Comparison of ENCODE assay signal across 10 mouse cellular contexts in genomic region chr9:116535709-116536108, GRCm38 (mm10).
DNase-seq lines count a peak whose midpoint lies in the region; ATAC-seq and TF ChIP-seq lines count a peak whose summit lies in the region.
"Had no signal": no experiment of that assay in that cellular context is flagged by ENCODE, and none has a peak within 500 bp of the region (broad histone marks: within the 10 kb centered on the region; RNA-seq: fewer than 3 reads in every experiment).

No protein-coding gene starts in this region.

- WGBS in hindbrain, postnatal 0 days = 59% methylated on average over 3 of the region's 3 CpGs
- WGBS in hindbrain, embryonic 16.5 days = 74% methylated on average over 3 of the region's 3 CpGs
- 58% methylated on average over 3 of the region's 3 CpGs for WGBS in limb, embryonic 11.5 days

- no peaks in the 10 kb centered on the region for H3K4me1 ChIP-seq in hindbrain, postnatal 0 days (ENCODE audit: insufficient read depth, low read length)
- no peaks in the 10 kb centered on the region for H3K4me1 ChIP-seq in hindbrain, embryonic 16.5 days (ENCODE audit: control insufficient read depth, insufficient read depth, low read depth, low read length)
- no peaks in the 10 kb centered on the region for H3K4me1 ChIP-seq in limb, embryonic 11.5 days (ENCODE audit: control insufficient read depth, insufficient read depth, low read length)
- H3K4me1 ChIP-seq: heart, embryonic 13.5 days had no signal

- no peak overlapping the region for H3K9ac ChIP-seq in hindbrain, postnatal 0 days (replicated peaks; ENCODE audit: low read length)
- no peak overlapping the region for H3K9ac ChIP-seq in hindbrain, embryonic 16.5 days (ENCODE audit: low read depth, low read length)
- H3K9ac ChIP-seq in limb, embryonic 11.5 days (ENCODE audit: low read length) = no peak overlapping the region
- H3K9ac ChIP-seq: heart, embryonic 13.5 days had no signal

- no peak overlapping the region for H3K4me3 ChIP-seq in hindbrain, postnatal 0 days (ENCODE audit: low read length)
- H3K4me3 ChIP-seq in hindbrain, embryonic 16.5 days (ENCODE audit: low read length) = no peak overlapping the region
- H3K4me3 ChIP-seq in limb, embryonic 11.5 days (ENCODE audit: low read depth, low read length) = no peak overlapping the region
- H3K4me3 ChIP-seq: heart, embryonic 13.5 days had no signal

- peak; percentile 30 for DNase-seq in hindbrain, postnatal 0 days (ENCODE audit: low spot score)
- DNase-seq in 416B (ENCODE audit: low read depth) = peak; percentile 13
- peak; percentile 67 for DNase-seq in ES-CJ7 (ENCODE audit: low read depth, low spot score)
- DNase-seq in limb, embryonic 11.5 days (ENCODE audit: low spot score) = peak; percentile 60
- DNase-seq in cerebellum, adult 9-11 months = no peak
- no peak for DNase-seq in left cerebral cortex, adult 9 months (ENCODE audit: low spot score in 2 of 2)
- DNase-seq in natural killer cell, adult 2 months (ENCODE audit: low spot score in 2 of 2) = no peak
- DNase-seq: cerebellum, adult 11-12 months had no signal

- no peaks in the 10 kb centered on the region for H3K36me3 ChIP-seq in hindbrain, postnatal 0 days (ENCODE audit: insufficient read depth, low read length)
- H3K36me3 ChIP-seq in hindbrain, embryonic 16.5 days (ENCODE audit: control insufficient read depth, insufficient read depth, low read length) = no peaks in the 10 kb centered on the region
- no peaks in the 10 kb centered on the region for H3K36me3 ChIP-seq in limb, embryonic 11.5 days (ENCODE audit: control insufficient read depth, insufficient read depth, low read length)
- H3K36me3 ChIP-seq: heart, embryonic 13.5 days had no signal

- H3K27ac ChIP-seq in hindbrain, postnatal 0 days = no peak overlapping the region
- H3K27ac ChIP-seq in hindbrain, embryonic 16.5 days (ENCODE audit: low read depth, low read length) = no peak overlapping the region
- H3K27ac ChIP-seq in limb, embryonic 11.5 days (replicated peaks; ENCODE audit: low read depth, low read length) = no peak overlapping the region
- H3K27ac ChIP-seq: heart, embryonic 13.5 days had no signal

- no peaks in the 10 kb centered on the region for H3K9me3 ChIP-seq in hindbrain, postnatal 0 days (ENCODE audit: low read length)
- H3K9me3 ChIP-seq in hindbrain, embryonic 16.5 days (ENCODE audit: control insufficient read depth, low read length) = no peaks in the 10 kb centered on the region
- no peaks in the 10 kb centered on the region; the same call in 1 of the 2 replicates for H3K9me3 ChIP-seq in limb, embryonic 11.5 days (ENCODE audit: control insufficient read depth, low read length)

- peak; percentile 46 for TF ChIP-seq CTCF in hindbrain, postnatal 0 days (IDR thresholded peaks at IDR 0.05; ENCODE audit: low read depth)

- no peak for ATAC-seq in hindbrain, postnatal 0 days
- no peak for ATAC-seq in hindbrain, embryonic 16.5 days
- no peak for ATAC-seq in limb, embryonic 11.5 days (ENCODE audit: insufficient number of reproducible peaks, low FRiP score, low TSS enrichment, low read depth)

- H3K4me2 ChIP-seq in hindbrain, postnatal 0 days (ENCODE audit: low read depth, low read length) = no peak overlapping the region
- H3K4me2 ChIP-seq in hindbrain, embryonic 16.5 days (ENCODE audit: low read length) = no peak overlapping the region
- H3K4me2 ChIP-seq in limb, embryonic 11.5 days (ENCODE audit: low read depth, severe bottlenecking) = no peak overlapping the region
- H3K4me2 ChIP-seq: heart, embryonic 13.5 days had no signal

- H3K27me3 ChIP-seq in hindbrain, postnatal 0 days (ENCODE audit: insufficient read depth, low read length) = no peaks in the 10 kb centered on the region
- H3K27me3 ChIP-seq in hindbrain, embryonic 16.5 days (replicated peaks; ENCODE audit: control insufficient read depth, insufficient read depth, low read length) = no peaks in the 10 kb centered on the region
- H3K27me3 ChIP-seq in limb, embryonic 11.5 days (ENCODE audit: control insufficient read depth, insufficient read depth, low read length) = no peaks in the 10 kb centered on the region
- H3K27me3 ChIP-seq: heart, embryonic 13.5 days had no signal

Comparison
In these comparisons a context has a peak if more than half of its experiments do, and no peak if none do; other contexts are left out.
1. DNase-seq: peak in hindbrain, postnatal 0 days (single experiment), 416B (single experiment), ES-CJ7 (single experiment) and limb, embryonic 11.5 days (single experiment); none in cerebellum, adult 9-11 months (single experiment), left cerebral cortex, adult 9 months (0 of 2) and natural killer cell, adult 2 months (0 of 2).